Mouse (Mus musculus): ENCODE results near the gene Rasgef1b. TPM values are rescaled to one million over a fixed set of nuclear protein-coding genes. Genes with fewer than 3 reads are reported as not detected.

Gene Rasgef1b
- polyA plus RNA-seq (2015; fragmentation: Nextera tagmentation; extraction: Ambion mirVana), result 7.8 and 9.4 TPM in 2 replicates

DNA sequence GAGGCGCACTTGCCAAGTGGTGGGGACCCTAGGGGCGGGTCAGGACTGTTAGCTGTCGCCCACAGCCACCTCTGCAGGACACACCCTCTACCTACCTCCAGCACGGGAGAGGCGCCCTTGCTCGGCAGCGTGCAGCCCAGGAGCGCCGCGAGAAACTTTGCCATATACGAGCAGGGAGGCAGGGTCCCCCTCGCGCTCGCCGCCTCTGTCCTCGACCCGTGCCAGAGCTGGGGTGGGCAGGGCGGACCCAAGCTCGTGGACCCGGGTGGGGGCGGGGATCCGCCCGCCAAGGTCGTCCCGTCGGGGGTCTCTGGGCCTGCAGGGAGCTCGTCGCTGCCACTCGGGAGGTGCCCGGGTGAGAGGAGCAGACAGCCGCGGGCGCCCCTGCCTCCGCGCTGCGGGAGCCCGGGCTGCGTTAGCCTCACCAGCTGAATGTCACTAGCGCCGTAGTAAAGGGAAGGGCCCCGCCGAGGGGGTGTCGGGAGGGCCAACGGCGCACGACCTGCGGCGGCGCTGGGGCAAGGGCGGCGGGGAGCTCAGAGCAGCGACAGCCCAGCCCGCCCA lies at the start of gene Rasgef1b:
TSS of gene Rasgef1b (minus strand) at position 417 of the 564 bp plus-strand sequence.
- H3K4me3 ChIP-seq (ENCODE audit: low read length), result peak within 1 kb of the TSS; percentile 71
- H3K36me3 ChIP-seq (ENCODE audit: insufficient read depth, low read length), result no peaks in the 10 kb centered on the region
- H3K27ac ChIP-seq (ENCODE audit: low read length), result no peak within 1 kb of the TSS
- H3K27me3 ChIP-seq (ENCODE audit: insufficient read depth, low read length), result peaks cover 38% of the 10 kb centered on the region
- ATAC-seq (ENCODE audit: low FRiP score, low TSS enrichment), result peak; percentile 91
- H3K4me2 ChIP-seq (replicated peaks; ENCODE audit: low read depth, low read length), result peak within 1 kb of the TSS; percentile 100
- WGBS, result 0% methylated on average over 51 of the region's 53 CpGs
- no peaks in the 10 kb centered on the region for H3K9me3 ChIP-seq (ENCODE audit: low read length)
- H3K9ac ChIP-seq (replicated peaks; ENCODE audit: low read length), result peak within 1 kb of the TSS; percentile 70
- peaks cover 9% of the 10 kb centered on the region; the same call in 1 of the 2 replicates for H3K4me1 ChIP-seq (ENCODE audit: insufficient read depth, low read length)

DNA sequence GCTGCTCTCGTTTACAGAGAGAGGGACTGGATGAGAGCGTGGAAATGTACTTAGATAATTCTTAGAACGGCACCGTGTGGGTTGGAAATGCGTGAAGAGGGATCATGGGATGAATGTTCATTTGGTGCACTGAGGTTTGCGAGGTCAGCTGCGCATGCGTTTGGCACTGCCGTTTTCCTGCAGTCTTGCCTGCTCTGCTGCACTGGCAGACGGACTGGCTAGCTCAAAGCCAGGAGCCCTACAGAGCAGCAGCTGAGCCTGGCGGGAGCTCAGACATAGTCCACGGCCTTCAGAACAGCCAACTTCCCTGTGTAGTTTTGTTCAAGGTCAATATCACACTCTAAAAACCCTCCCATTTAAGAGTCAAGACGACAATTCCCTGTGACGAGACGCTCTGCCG lies 46.5 kb upstream of the Rasgef1b start:
- no peak for ATAC-seq (ENCODE audit: low FRiP score, low TSS enrichment)

DNA sequence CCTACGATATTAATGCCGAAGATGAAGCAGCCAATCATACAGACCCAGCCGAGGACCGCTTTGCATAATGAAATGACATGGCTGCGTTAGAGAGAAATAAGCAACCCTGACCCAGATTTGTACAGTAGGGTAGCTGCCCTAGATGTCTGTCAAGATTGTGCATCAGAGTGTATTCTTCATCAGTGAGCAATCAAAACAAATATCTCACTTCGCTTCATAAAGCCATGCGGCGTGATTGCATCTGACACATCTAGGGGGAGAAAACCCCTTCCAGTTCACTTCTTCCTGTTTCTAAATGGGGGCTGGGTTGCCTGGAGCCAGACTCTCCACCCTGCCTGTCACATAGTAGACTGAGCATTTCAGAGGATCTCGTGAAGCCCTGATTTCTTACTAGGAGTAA lies 44.4 kb upstream of the Rasgef1b start:
- ATAC-seq (ENCODE audit: low FRiP score, low TSS enrichment), result no peak
- no peaks in the 10 kb centered on the region for H3K9me3 ChIP-seq (ENCODE audit: low read length)
- WGBS, result 79% methylated on average over 9 of the region's 9 CpGs

More for the DNA sequence above, 46.5 kb upstream of the Rasgef1b start:
- Histone ChIP-seq H3K36me3 (ENCODE audit: insufficient read depth, low read length) (no peaks in the 10 kb centered on the region), H3K27me3 (ENCODE audit: insufficient read depth, low read length) (no peaks in the 10 kb centered on the region), H3K4me2 (replicated peaks; ENCODE audit: low read depth, low read length) (no peak overlapping the region), H3K4me3 (ENCODE audit: low read length) (no peak overlapping the region), H3K9me3 (ENCODE audit: low read length) (no peaks in the 10 kb centered on the region), H3K4me1 (ENCODE audit: insufficient read depth, low read length) (0 out of 2 replicates have a peak, but pooled peaks cover 4% of the 10 kb centered on the region), H3K27ac (ENCODE audit: low read length) (no peak overlapping the region), H3K9ac (replicated peaks; ENCODE audit: low read length) (no peak overlapping the region)
- 74% methylated on average over 16 of the region's 16 CpGs for WGBS

DNA sequence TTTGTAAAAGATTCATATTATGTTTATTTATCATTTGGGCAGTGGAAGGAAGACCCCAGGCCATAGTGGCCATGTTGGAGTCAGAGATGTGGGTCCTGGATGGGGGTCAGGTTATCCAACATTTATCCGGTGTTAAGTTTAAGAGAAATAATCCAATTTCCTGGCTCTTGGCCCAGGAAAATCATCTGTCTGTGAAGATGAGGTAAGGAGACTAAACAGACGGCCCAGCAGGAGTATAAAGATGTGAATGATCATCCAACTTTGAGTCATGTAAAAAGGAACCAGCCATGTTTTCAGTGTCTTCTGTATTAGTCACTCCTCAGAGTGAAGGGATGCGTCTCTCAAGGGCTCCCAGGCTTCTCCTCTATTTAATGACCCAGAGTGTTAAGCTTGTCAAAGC lies 35.4 kb upstream of the Rasgef1b start:
- Histone ChIP-seq H3K36me3 (ENCODE audit: insufficient read depth, low read length) (no peaks in the 10 kb centered on the region), H3K4me2 (replicated peaks; ENCODE audit: low read depth, low read length) (no peak overlapping the region), H3K27me3 (ENCODE audit: insufficient read depth, low read length) (no peaks in the 10 kb centered on the region), H3K4me3 (ENCODE audit: low read length) (no peak overlapping the region), H3K9ac (replicated peaks; ENCODE audit: low read length) (no peak overlapping the region), H3K9me3 (ENCODE audit: low read length) (no peaks in the 10 kb centered on the region), H3K4me1 (ENCODE audit: insufficient read depth, low read length) (no peaks in the 10 kb centered on the region), H3K27ac (ENCODE audit: low read length) (no peak overlapping the region)
- 57% methylated on average over 3 of the region's 3 CpGs for WGBS
- no peak for ATAC-seq (ENCODE audit: low FRiP score, low TSS enrichment)

More for the DNA sequence above, 44.4 kb upstream of the Rasgef1b start:
- Histone ChIP-seq H3K27ac (ENCODE audit: low read length) (no peak overlapping the region), H3K36me3 (ENCODE audit: insufficient read depth, low read length) (no peaks in the 10 kb centered on the region), H3K9ac (replicated peaks; ENCODE audit: low read length) (no peak overlapping the region), H3K4me3 (ENCODE audit: low read length) (no peak overlapping the region), H3K4me1 (ENCODE audit: insufficient read depth, low read length) (0 out of 2 replicates have a peak, but pooled peaks cover 4% of the 10 kb centered on the region), H3K27me3 (ENCODE audit: insufficient read depth, low read length) (no peaks in the 10 kb centered on the region), H3K4me2 (replicated peaks; ENCODE audit: low read depth, low read length) (no peak overlapping the region)

DNA sequence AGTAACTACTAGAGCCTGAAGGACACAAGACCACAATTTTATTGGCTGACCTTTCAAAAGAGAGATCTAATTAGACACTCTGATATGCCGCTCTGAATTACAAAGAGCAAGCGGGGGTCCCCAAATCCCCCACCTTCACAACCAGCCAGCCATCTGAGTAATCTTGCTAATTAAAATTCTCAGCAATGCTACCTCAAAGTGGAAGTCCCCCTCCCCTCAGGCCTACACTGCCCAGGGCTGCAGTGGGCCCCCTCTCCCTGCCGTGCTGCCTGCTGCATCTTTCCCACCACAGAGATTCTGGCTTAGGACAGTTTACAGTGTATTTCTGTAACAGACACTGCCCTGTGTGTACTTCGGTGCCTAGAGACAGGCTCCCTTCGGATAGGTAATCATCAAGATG lies 30.0 kb upstream of the Rasgef1b start:
- Histone ChIP-seq H3K4me3 (ENCODE audit: low read length) (no peak overlapping the region), H3K27me3 (ENCODE audit: insufficient read depth, low read length) (no peaks in the 10 kb centered on the region), H3K4me2 (replicated peaks; ENCODE audit: low read depth, low read length) (no peak overlapping the region), H3K4me1 (ENCODE audit: insufficient read depth, low read length) (no peaks in the 10 kb centered on the region), H3K9ac (replicated peaks; ENCODE audit: low read length) (no peak overlapping the region), H3K9me3 (ENCODE audit: low read length) (no peaks in the 10 kb centered on the region), H3K36me3 (ENCODE audit: insufficient read depth, low read length) (no peaks in the 10 kb centered on the region), H3K27ac (ENCODE audit: low read length) (no peak overlapping the region)
- 65% methylated on average over 5 of the region's 5 CpGs for WGBS
- ATAC-seq (ENCODE audit: low FRiP score, low TSS enrichment), result no peak

DNA sequence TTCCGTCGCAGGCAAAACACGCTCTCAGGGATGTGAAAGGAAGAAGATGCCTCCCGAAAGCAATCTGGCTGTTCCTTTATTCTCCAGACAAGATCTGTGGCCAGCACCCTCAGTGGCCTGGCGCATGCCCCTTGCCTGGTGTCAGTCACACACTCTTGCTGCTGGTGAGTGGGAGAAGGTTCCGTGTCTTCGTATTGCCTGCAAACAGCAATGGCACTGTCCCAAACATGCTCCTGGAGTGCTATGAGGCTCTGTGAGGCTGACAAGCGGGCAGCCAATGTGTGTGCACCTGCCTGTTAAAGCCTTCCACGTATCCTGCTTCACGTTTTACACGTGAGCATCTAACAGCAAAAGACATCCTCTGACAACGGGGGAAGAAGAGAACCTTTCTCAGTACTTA lies 25.0 kb upstream of the Rasgef1b start:
- no peak overlapping the region for H3K4me2 ChIP-seq (replicated peaks; ENCODE audit: low read depth, low read length)
- no peaks in the 10 kb centered on the region for H3K9me3 ChIP-seq (ENCODE audit: low read length)
- H3K9ac ChIP-seq (replicated peaks; ENCODE audit: low read length), result no peak overlapping the region
- no peak for ATAC-seq (ENCODE audit: low FRiP score, low TSS enrichment)
- H3K27me3 ChIP-seq (ENCODE audit: insufficient read depth, low read length), result no peaks in the 10 kb centered on the region
- no peak overlapping the region for H3K4me3 ChIP-seq (ENCODE audit: low read length)
- no peaks in the 10 kb centered on the region for H3K4me1 ChIP-seq (ENCODE audit: insufficient read depth, low read length)
- no peak overlapping the region for H3K27ac ChIP-seq (ENCODE audit: low read length)
- H3K36me3 ChIP-seq (ENCODE audit: insufficient read depth, low read length), result no peaks in the 10 kb centered on the region
- WGBS, result 81% methylated on average over 12 of the region's 12 CpGs

DNA sequence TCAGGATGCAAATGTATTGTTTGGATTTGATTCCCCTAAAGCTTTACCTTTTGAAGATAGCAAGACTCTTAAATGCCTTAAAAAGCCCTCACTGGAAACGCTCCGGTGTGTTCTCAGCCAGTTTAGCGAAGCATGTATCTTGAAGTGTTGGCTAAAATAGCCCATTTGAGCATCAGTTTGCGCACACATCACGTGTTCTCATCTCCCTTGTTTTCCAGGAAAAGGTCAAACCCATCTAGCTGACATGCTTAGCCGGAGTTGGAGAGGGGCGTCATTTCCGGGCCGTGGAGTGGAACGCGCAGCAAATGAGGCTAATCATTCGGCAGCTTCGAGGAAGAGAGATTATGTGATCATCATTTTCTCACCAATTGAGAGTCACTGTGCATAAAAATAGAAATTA lies 24.5 kb upstream of the Rasgef1b start:
- ATAC-seq (ENCODE audit: low FRiP score, low TSS enrichment), result no peak
- WGBS, result 66% methylated on average over 13 of the region's 13 CpGs

DNA sequence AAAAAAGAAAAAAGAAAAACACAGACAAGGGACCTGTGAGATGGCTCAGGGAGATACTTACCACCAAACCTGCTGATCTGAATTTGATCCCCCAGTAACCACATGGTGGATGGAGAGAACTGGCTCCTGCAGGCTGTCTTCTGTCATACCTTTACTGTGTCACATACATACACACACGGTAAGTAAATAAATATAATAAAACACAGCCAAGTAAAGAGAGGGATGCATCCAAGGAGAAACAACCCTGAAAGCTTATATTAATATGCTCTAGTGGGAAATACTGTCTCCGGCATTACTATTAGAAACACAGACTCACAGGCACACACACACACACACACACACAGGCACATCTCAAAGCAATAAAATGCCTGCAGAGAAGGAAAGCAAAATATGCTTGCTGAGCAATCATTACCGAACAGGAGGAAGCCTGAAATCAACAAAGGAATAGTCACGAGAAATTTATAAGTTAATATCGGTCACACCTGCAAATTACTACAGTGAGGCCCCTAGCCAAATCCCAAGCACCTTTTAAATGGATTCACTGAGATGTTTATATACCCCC lies 23.9 kb upstream of the Rasgef1b start:
- Histone ChIP-seq H3K9ac (replicated peaks; ENCODE audit: low read length) (no peak overlapping the region), H3K4me2 (replicated peaks; ENCODE audit: low read depth, low read length) (no peak overlapping the region), H3K27ac (ENCODE audit: low read length) (no peak overlapping the region), H3K4me1 (ENCODE audit: insufficient read depth, low read length) (no peaks in the 10 kb centered on the region), H3K27me3 (ENCODE audit: insufficient read depth, low read length) (no peaks in the 10 kb centered on the region), H3K36me3 (ENCODE audit: insufficient read depth, low read length) (no peaks in the 10 kb centered on the region), H3K9me3 (ENCODE audit: low read length) (no peaks in the 10 kb centered on the region), H3K4me3 (ENCODE audit: low read length) (no peak overlapping the region)
- ATAC-seq (ENCODE audit: low FRiP score, low TSS enrichment), result no peak
- WGBS, result 77% methylated on average over 5 of the region's 5 CpGs

More for the DNA sequence above, 24.5 kb upstream of the Rasgef1b start:
- Histone ChIP-seq H3K9me3 (ENCODE audit: low read length) (no peaks in the 10 kb centered on the region), H3K27me3 (ENCODE audit: insufficient read depth, low read length) (no peaks in the 10 kb centered on the region), H3K27ac (ENCODE audit: low read length) (no peak overlapping the region), H3K4me3 (ENCODE audit: low read length) (no peak overlapping the region), H3K4me2 (replicated peaks; ENCODE audit: low read depth, low read length) (0 out of 2 replicates have a peak overlapping the region, but pooled peaks have one; percentile 2), H3K36me3 (ENCODE audit: insufficient read depth, low read length) (no peaks in the 10 kb centered on the region), H3K9ac (replicated peaks; ENCODE audit: low read length) (no peak overlapping the region), H3K4me1 (ENCODE audit: insufficient read depth, low read length) (no peaks in the 10 kb centered on the region)

DNA sequence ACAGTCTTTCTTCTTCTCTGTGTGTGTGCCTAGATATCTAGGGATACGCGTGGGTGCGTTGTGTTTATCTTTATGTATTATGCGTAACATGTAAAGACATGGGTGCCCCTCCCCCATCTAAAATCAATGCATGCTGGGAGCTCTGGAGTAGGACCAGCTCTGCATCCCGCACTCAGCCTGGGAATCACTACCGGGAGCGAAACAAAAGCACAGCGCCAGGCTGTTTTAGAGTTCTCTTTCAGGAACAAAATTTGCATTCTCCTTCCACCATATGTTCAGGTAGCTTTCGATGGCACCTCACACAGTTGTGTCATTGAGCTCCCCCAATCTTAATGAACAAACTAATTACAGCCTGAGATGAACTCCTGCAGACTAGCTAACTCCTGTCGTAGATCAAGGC lies 19.6 kb upstream of the Rasgef1b start:
- no peak for ATAC-seq (ENCODE audit: low FRiP score, low TSS enrichment)
- Histone ChIP-seq H3K4me3 (ENCODE audit: low read length) (no peak overlapping the region), H3K27me3 (ENCODE audit: insufficient read depth, low read length) (no peaks in the 10 kb centered on the region), H3K4me1 (ENCODE audit: insufficient read depth, low read length) (no peaks in the 10 kb centered on the region), H3K9ac (replicated peaks; ENCODE audit: low read length) (no peak overlapping the region), H3K36me3 (ENCODE audit: insufficient read depth, low read length) (no peaks in the 10 kb centered on the region), H3K27ac (ENCODE audit: low read length) (no peak overlapping the region), H3K4me2 (replicated peaks; ENCODE audit: low read depth, low read length) (no peak overlapping the region), H3K9me3 (ENCODE audit: low read length) (no peaks in the 10 kb centered on the region)
- 83% methylated on average over 10 of the region's 10 CpGs for WGBS

DNA sequence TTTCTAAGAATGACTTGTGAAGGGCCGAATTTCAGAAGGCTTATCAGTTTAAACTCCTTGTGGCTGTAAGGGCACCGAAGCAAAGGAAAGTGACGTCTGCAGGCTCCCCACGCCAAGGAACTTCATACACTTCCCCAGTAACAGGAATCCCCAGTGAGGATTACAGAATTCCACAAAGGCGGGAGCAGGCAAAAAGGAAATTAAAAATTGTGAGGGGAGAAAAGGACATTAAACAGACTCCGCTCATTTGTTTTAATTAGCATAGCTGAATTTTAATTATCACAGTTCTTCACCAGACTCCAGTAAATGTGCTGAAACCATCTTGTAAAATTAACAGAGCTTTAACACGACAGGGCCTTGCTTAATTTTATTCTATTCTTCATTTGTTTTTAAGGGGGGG lies 17.2 kb upstream of the Rasgef1b start:
- ATAC-seq (ENCODE audit: low FRiP score, low TSS enrichment), result no peak
- H3K27ac ChIP-seq (ENCODE audit: low read length), result no peak overlapping the region
- H3K4me2 ChIP-seq (replicated peaks; ENCODE audit: low read depth, low read length), result no peak overlapping the region
- H3K36me3 ChIP-seq (ENCODE audit: insufficient read depth, low read length), result no peaks in the 10 kb centered on the region
- H3K9me3 ChIP-seq (ENCODE audit: low read length), result no peaks in the 10 kb centered on the region
- H3K9ac ChIP-seq (replicated peaks; ENCODE audit: low read length), result no peak overlapping the region
- H3K4me3 ChIP-seq (ENCODE audit: low read length), result no peak overlapping the region
- no peaks in the 10 kb centered on the region for H3K4me1 ChIP-seq (ENCODE audit: insufficient read depth, low read length)
- no peaks in the 10 kb centered on the region for H3K27me3 ChIP-seq (ENCODE audit: insufficient read depth, low read length)
- WGBS, result 67% methylated on average over 7 of the region's 7 CpGs
